Mouse (Mus musculus) CD4-positive, CD25-positive, alpha-beta regulatory T cell, adult 2 months (primary cell): ENCODE data around the gene Ccdc3.
"Not testable (repeated sequence)": the region's sequence is repeated elsewhere in the genome, so short reads cannot be mapped to it uniquely, and the experiment has no call there.

Experiments
- DNase-seq: peaks from one replicate; pipeline ENCODE4 v3.0.0-alpha.2; 2012; ENCODE audit warnings: low read depth, low spot score

Gene Ccdc3

DNA sequence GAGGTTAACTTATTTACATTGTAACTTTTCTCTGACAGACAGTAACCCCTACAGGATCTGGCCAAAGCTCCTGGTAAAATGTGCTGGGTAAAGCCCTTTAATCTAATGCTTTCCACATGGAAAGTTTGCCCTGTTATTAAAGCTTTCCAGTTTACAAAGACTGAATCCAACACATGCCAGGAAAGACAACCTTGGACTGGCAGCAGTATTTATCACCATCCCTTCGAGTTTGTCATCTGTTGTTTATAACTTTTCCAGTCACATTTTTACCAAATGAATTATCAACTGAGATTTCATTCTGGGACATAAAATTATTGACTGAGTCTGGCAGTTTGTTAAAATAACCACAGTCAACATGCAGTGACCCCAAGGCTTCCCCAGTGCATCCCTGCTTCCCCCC is 77.0 kb downstream of the Ccdc3 start:
- DNase-seq: no peak

DNA sequence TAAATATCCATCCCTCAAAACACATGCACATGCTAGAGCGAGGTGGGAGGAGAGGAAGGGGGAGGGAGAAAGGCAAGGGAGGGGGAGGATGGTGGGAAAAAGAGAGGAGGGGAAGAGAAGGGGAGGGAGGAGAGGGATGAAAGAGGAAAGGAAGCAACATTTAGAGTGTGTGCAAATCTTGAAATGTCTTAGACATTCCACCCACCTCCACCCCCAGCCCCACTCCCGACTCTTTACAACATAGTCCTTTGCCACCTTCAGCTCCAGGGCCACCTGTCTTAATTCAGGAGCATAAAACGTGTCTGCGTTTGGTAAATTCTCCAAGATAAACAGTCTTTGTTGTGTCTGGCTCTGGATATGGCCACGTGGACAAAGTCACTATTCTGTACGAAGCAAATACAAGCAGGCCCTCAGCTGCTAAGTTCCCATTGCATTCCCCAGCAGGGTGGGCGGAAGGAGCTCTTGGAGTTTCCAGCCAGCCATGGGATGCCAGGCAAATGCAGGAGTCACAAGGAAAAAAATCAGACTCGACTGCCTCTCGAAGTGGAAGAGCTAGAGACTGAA is 77.8 kb downstream of the Ccdc3 start:
- DNase-seq: no peak

DNA sequence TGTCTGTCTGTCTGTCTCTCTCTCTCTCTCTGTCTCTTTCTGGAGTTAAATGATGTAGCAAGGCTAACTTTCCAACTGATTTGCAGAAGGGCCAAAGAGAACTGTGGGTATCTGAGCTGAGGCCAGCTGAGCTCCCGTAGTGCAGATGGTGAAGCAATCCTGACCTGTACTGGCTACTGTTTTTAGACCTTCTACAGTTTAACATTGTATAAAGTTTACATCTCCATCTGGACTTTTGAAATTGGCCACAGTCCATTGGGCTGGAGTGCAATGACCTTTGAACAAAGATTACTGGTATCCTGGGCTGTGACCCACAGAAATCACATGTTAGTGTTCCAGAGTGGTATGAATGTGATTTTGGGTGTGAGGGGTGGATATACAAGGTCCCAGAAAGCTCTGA is 81.6 kb downstream of the Ccdc3 start:
- no peak for DNase-seq

- DNase-seq: no peak
Measured at GRCm38 (mm10) chr2:5219847-5220375, 82.3 kb downstream of the Ccdc3 start.

DNA sequence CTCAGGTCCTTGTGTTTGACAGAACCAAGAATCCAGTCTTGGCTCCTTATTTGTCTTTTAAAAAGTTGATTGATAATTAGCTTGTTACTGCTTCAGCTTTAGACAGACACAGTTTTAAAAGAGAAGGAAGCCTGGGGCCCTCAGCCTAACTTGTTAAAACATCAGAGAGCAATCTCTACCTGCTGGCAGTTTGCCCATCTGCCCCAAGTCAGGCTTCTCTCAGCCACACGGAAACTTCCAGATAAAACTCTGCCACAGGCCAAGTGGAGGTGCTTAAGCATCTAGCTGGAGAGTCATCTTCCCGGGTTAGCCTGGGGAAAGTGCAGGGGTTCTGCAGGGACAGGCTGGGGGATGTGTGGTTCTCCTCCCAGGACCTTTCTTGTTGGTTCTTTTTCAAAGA is 85.0 kb downstream of the Ccdc3 start:
- DNase-seq: no peak

DNA sequence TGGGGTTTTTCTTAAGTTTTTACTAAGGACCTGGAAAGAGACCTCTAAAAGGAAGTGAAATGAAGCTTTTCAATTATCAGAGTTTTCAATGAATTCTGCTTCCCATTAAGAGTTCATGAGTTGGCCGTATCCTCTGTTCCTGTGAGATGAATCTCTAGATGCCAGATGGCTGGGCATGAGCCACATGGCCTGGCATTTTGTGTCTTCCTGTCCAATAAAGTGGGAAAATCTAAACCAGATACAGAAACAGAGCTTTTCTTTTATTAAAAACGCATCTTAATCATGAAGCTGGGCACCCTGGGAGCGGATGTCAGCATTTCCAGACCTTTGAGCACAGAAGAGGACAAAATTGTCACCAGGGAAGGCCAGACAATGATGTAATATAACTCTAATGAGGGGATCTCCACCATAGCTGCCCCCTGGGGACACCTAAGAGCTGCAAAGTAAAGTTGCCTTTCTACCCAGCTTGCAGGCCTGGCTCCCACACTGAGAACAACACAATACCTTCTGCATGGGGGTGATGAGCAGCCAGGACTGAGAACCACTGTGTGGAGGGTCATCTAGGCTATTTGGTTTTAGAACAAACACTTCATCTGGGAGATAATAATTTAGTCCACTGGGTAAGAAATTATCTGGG is 99.4 kb downstream of the Ccdc3 start:
- DNase-seq: no peak

DNA sequence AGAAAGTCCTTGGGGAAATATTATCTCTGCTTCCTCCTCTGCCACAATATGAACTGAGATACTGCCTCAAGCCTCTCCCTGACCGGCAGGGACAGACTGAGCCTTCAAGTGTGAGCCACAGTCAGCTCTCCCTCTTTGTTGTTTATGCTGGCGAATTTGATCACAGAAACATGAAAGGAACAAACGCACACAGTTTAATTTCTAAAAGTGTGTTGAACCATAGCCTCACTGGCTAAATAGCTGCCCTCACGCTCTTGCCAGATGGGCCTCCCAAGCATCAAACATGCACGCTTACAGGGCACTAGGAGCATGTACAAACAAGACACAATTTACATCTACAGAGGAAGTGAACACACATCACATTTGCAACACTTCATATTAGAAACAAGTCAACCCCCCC is 100.3 kb downstream of the Ccdc3 start:
- DNase-seq: no peak

DNA sequence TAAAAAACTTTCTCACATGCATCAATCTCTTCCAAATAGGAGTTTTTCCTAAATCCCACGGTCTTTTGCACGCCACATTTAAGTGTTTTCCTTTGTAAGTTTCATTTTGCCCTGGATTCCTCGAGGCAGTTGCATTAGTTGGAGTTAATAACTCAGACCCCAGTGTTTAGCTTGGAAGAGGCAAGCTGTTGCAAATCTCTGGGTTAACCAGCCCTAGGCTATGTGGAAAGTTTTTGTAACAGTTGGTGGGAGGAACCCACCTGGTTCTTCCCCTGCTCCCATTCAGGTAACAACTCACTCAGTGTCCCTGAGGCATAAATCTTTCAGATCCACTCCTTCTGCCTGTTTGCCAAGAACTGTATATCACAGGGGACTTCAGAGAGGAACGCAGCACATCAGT is 101.9 kb downstream of the Ccdc3 start:
- DNase-seq: no peak

- no peak for DNase-seq
Measured at GRCm38 (mm10) chr2:5241469-5241897, 103.9 kb downstream of the Ccdc3 start.

- not testable (repeated sequence) for DNase-seq
Measured at GRCm38 (mm10) chr2:5249199-5249598, 111.6 kb downstream of the Ccdc3 start.

DNA sequence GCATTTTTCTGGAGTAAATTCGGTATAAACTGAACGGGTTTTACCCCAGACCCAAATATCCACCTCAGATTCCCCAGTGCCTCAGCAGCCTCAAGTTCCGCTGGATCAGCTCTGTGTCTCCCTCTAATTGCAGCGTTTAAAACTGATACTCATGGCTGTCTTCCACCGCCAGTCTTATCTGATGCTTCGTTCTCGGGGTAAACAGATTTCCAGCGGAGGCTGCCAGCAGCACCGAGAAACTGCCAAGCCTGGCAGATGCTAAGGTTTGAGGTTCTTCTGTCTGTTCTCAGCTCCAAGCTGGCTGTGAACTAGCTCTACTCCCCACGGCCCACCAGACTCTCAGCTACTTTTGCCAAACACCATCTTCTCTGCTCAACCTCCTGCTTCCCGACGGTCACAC is 112.4 kb downstream of the Ccdc3 start:
- no peak for DNase-seq

- no peak for DNase-seq
Measured at GRCm38 (mm10) chr2:5258250-5258649, 120.7 kb downstream of the Ccdc3 start.

- no peak for DNase-seq
Measured at GRCm38 (mm10) chr2:5262279-5262678, 124.7 kb downstream of the Ccdc3 start.

DNA sequence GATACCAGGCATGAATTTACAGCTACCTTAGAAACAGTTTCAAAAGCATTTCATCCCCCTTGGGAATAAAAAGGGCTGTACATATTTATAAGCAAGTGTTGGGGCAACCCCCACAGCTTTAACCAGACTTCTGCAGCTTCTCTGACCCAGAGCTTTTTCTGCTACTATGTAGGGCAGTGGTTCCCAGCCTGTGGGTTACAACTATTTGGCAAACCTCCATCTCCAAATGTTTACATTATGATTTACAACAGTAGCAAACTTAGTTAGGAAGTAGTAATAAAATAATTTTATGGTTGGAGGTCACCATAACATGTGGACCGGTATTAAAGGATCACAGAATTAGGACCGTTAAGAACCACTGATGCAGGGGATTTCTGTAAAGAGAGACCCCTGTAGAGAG is 130.4 kb downstream of the Ccdc3 start:
- DNase-seq: no peak
